Mouse (Mus musculus): ENCODE measurements around the gene Serpinf1. TPM values are rescaled to one million over a fixed set of nuclear protein-coding genes. Genes with fewer than 3 reads are reported as not detected.
A peak's percentile ranks its signal among the peaks of the same experiment; 100 is the strongest.

Gene Serpinf1
- polyA plus RNA-seq (2016; fragmentation: Nextera tagmentation; extraction: Ambion mirVana), result 53.6 and 168 TPM in 2 replicates

DNA sequence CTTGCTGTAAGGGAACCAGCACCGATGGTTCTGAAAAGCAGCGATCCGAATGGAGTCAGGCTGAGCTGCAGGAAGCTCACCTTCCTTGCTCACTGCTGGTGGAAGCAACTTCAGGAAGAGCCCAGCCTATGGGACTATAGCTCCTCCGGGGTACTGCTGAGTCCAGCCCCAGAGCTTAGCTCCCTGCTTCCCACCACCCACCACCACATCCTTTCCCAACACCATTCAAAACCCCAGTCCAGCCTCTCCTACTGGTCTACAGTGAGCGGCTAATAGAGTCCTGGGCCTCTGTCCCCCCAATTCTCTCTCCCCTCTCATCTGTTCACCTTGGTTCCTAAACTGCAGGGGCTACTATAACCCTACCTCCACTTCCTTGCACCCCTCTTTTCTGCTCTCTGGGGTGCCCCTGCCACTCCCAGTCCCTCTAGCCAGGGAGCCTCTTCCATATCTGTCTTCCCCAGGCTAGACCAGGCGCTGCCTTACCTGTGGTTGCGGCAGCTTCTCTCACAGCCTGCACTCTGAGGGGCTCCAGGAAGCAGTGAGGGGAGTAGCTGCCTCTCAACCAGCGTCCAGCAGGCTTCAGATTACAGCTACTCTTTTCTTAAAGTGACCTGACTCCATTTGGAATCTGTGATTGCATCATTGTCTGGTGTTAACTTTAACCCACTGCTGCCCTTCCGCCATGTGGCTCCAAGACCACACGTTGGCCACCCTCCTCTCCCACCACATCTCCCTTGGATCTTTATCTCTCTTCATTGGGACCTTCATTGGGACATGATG is at the start of gene Serpinf1:
Serpinf1 (minus strand) TSS at position 689 of the 780 bp plus-strand sequence.
- H3K27ac ChIP-seq, result peak within 1 kb of the TSS; percentile 72
- WGBS, result 45% methylated on average over 10 of the region's 10 CpGs
- peaks cover 5% of the 10 kb centered on the region; the same call in 1 of the 2 replicates for H3K36me3 ChIP-seq
- no peaks in the 10 kb centered on the region for H3K27me3 ChIP-seq (ENCODE audit: insufficient read depth, poor library complexity, severe bottlenecking)
- no peak for DNase-seq (ENCODE audit: low spot score)
- peak within 1 kb of the TSS; percentile 51 for H3K4me3 ChIP-seq
- H3K4me1 ChIP-seq, result peaks cover 25% of the 10 kb centered on the region
- H3K9me3 ChIP-seq, result no peaks in the 10 kb centered on the region

DNA sequence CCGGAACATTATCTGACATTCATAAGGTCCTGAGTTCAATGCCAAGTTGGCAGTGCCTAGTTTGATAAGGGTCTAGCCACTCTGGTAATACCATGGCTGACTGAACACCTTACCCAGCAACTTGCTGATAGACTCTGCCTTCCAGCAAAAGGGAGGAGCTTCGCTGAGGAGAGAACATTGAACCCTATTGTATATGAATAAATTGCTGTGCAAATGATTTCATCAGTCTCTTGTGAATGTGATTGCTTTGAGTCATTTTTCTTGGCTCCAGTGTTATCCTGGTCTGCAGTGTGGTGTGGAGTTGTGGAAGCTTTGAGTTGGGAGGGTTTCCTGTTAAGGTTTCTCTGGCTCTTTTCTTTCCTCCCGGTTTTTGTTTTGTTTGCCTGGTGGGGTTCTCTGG is 48.2 kb upstream of the Serpinf1 start:
- no peak overlapping the region for H3K4me3 ChIP-seq
- H3K9me3 ChIP-seq, result no peaks in the 10 kb centered on the region
- H3K36me3 ChIP-seq, result peaks cover 9% of the 10 kb centered on the region
- no peak overlapping the region for H3K27ac ChIP-seq
- no peaks in the 10 kb centered on the region for H3K27me3 ChIP-seq (ENCODE audit: insufficient read depth, poor library complexity, severe bottlenecking)
- no peak for DNase-seq (ENCODE audit: low spot score)
- WGBS, result 76% methylated on average over 3 of the region's 3 CpGs
- peaks cover 24% of the 10 kb centered on the region for H3K4me1 ChIP-seq

DNA sequence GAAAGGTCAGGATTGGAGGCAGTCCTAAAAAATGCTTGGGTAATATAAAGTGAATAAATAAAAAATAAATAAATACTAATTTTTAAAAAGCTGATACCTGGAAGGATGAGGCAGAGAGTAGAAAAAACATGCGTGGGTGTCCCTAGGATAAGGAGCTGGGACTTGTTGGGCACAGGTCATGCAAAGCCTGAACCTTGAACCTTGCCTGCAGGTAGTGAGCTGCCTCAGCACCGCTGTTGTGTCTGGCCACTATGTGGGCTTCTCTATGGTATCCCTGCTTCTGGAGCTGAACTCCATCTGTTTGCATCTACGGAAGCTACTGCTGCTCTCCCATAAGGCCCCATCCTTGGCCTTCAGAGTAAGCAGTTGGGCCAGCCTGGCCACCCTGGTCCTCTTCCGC is 46.8 kb upstream of the Serpinf1 start:
- WGBS, result 93% methylated on average over 4 of the region's 4 CpGs

DNA sequence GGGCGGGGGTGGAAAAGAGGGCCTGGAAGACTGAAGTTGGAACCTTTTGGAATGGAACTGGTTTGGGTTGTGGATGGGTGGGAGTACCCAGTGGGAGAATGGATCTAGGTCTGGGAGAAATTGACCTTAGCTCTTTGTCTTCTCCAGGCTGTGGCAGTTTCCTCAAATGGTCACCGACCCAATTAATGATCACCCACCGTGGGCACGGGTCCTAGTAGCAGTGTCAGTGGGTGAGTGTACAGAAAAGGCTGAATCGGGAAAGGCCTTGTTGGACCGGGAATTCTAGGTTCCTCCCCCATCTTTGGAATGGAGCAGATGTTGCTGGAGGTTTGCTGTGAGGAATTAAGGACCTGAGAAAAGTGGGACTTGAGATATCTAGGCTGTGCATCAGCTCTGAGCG is 45.9 kb upstream of the Serpinf1 start:
- Histone ChIP-seq H3K9me3 (no peaks in the 10 kb centered on the region), H3K27me3 (ENCODE audit: insufficient read depth, poor library complexity, severe bottlenecking) (no peaks in the 10 kb centered on the region), H3K36me3 (peaks cover 31% of the 10 kb centered on the region), H3K27ac (peak overlapping the region; percentile 87), H3K4me1 (peaks cover 33% of the 10 kb centered on the region), H3K4me3 (peak overlapping the region; percentile 71)
- no peak for DNase-seq (ENCODE audit: low spot score)
- 60% methylated on average over 7 of the region's 7 CpGs for WGBS

More for the DNA sequence above, 46.8 kb upstream of the Serpinf1 start:
- Histone ChIP-seq H3K9me3 (no peaks in the 10 kb centered on the region), H3K27ac (no peak overlapping the region), H3K4me3 (no peak overlapping the region), H3K27me3 (ENCODE audit: insufficient read depth, poor library complexity, severe bottlenecking) (no peaks in the 10 kb centered on the region), H3K36me3 (peaks cover 23% of the 10 kb centered on the region), H3K4me1 (peaks cover 28% of the 10 kb centered on the region)
- no peak for DNase-seq (ENCODE audit: low spot score)

DNA sequence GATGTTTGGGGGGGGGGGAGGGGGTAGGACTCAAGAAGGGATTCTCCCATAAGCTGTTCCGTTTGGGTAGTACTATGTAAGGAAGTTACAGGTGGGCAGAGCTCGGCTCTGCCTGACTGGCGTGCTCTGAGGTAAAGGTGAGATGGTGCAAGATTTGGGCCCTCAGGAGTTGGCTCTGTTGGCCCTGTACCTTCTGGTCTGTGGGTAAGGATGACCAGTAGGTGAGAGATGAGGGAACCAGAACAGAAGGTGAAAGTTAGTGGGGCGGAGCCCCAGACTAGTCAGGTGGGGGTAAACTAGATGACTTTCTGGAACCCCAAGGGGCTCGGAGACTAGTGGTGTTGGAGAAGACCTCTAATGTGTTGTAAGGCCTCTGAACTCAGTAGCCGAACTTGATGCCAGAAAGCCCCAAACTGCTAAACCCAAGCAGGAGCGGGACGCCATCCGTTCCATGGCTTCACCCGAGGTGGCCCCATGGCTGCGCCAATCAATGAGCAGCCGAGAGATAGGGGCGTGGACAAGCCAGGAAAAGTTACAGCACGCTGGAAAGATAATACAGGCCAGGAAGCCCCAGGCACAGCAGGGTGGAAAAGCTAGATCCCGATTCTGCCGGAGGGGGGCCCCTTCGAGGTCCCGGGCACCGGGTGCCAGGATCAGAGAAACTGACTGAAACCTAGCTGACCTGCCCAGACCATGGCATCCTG is 45.2 kb upstream of the Serpinf1 start:
- 12% methylated on average over 19 of the region's 19 CpGs for WGBS
- Histone ChIP-seq H3K36me3 (peaks cover 31% of the 10 kb centered on the region), H3K4me3 (peak overlapping the region; percentile 71), H3K27me3 (ENCODE audit: insufficient read depth, poor library complexity, severe bottlenecking) (no peaks in the 10 kb centered on the region), H3K4me1 (peaks cover 37% of the 10 kb centered on the region), H3K9me3 (no peaks in the 10 kb centered on the region), H3K27ac (peak overlapping the region; percentile 87)
- peak; percentile 91 for DNase-seq (ENCODE audit: low spot score)

DNA sequence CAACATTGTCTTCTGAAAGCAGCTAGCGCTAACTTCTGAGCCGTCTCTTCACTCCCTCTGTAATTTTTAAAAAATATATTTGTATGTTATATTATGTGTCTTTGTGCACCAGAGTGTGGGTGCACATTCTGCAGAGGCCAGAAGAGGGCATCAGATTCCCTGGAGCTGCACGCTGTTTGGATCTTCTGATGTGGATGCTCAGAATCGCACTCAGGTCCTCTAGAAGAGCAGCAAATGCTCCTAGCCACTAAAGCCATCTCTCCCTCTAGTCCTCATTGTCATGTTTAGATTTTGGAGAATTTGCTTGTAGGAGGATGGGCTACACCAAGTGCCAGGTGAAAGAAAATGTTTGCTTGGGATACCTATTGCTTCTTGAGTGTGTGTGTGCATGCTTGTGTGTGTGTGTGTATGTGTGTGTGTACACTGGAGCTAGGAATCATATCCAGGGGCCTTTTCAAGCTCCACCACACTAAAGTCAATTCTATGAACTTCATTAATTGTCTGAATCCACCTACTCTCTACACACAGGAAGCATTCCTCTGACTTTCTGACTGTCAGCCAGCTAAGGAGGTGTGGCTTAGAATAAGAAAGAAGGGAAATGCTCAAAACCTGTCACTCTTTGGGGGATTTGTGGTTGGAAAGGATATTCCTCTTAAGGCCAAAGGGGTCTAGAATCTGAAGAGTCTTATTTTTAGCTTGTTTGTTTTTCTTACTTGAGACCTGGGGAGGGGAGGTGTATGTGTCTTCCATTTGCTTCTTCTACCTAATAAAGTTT is 44.4 kb upstream of the Serpinf1 start:
- no peak overlapping the region for H3K27ac ChIP-seq
- DNase-seq (ENCODE audit: low spot score), result no peak
- no peaks in the 10 kb centered on the region for H3K9me3 ChIP-seq
- H3K27me3 ChIP-seq (ENCODE audit: insufficient read depth, poor library complexity, severe bottlenecking), result no peaks in the 10 kb centered on the region
- 95% methylated on average over 4 of the region's 4 CpGs for WGBS
- H3K36me3 ChIP-seq, result peaks cover 31% of the 10 kb centered on the region
- H3K4me3 ChIP-seq, result peak overlapping the region; percentile 71
- peaks cover 45% of the 10 kb centered on the region for H3K4me1 ChIP-seq

DNA sequence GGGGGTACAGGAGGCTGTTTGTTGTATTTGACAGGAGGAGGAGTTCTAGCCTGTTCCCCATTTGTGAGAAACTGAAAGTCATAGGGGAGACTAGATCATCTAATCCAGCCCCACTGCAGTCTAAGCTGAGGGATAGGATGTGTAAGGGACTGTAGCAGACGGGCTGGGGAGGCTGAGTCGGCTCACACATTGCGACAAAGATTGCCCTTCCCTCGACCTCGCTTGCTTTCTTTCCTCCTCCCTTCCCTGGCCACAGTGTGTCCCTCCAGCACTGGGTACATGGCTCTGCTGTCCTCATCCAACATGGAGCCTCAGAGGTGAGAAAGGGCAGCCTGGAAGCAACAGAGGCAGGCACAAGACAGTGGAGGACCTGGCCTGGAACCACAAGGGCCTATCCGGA is 42.5 kb upstream of the Serpinf1 start:
- Histone ChIP-seq H3K9me3 (no peaks in the 10 kb centered on the region), H3K27me3 (ENCODE audit: insufficient read depth, poor library complexity, severe bottlenecking) (no peaks in the 10 kb centered on the region), H3K27ac (no peak overlapping the region), H3K36me3 (peaks cover 31% of the 10 kb centered on the region), H3K4me1 (peaks cover 54% of the 10 kb centered on the region), H3K4me3 (no peak overlapping the region)
- 91% methylated on average over 6 of the region's 6 CpGs for WGBS
- DNase-seq (ENCODE audit: low spot score), result no peak

DNA sequence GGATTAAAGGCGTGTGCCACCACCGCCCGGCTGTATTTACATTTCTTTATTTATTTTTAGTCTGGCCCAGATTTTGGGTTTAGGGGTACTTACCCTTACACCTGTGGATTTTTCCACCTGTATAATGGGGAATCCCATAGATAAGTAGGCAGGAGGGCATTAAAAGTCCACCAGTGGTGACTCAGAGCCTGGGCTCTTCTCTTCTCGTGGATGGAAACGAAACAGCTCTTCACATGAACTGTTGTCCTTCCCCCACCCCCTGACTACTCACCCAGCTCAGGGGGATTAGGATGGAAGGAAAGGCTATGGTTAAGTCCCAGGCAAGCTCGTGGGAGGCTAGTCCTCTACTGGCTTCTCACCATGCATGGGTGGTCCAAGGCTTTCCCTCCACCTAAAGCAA is 41.9 kb upstream of the Serpinf1 start:
- no peak overlapping the region for H3K27ac ChIP-seq
- DNase-seq (ENCODE audit: low spot score), result no peak
- H3K4me1 ChIP-seq, result peaks cover 57% of the 10 kb centered on the region
- 91% methylated on average over 6 of the region's 6 CpGs for WGBS
- no peaks in the 10 kb centered on the region for H3K27me3 ChIP-seq (ENCODE audit: insufficient read depth, poor library complexity, severe bottlenecking)
- H3K9me3 ChIP-seq, result no peaks in the 10 kb centered on the region
- peaks cover 31% of the 10 kb centered on the region for H3K36me3 ChIP-seq
- H3K4me3 ChIP-seq, result no peak overlapping the region

DNA sequence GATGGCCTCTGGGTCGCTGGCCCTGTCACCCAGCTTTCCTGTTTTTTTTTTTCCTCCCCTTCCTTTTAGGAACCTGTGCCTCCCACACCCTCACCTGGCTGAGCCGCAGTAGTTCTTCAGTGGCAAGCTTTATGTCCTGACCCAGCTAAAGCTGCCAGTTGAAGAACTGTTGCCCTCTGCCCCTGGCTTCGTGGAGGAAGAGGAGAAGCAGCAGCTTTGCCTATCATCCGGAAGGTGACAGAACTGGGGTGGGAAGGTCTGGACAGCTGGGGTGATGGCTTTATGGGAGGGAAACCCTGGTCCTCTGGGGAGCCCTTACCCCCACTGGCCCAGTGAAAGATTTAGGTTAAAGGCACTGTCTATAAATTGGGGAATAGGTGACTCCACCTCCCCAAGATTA is 41.1 kb upstream of the Serpinf1 start:
- H3K4me1 ChIP-seq, result peaks cover 64% of the 10 kb centered on the region
- no peaks in the 10 kb centered on the region for H3K9me3 ChIP-seq
- peaks cover 31% of the 10 kb centered on the region for H3K36me3 ChIP-seq
- WGBS, result 74% methylated on average over 4 of the region's 4 CpGs
- H3K27ac ChIP-seq, result peak overlapping the region; percentile 91; the same call in 1 of the 2 replicates
- DNase-seq (ENCODE audit: low spot score), result no peak
- peak overlapping the region; percentile 92; the same call in 1 of the 2 replicates for H3K4me3 ChIP-seq
- H3K27me3 ChIP-seq (ENCODE audit: insufficient read depth, poor library complexity, severe bottlenecking), result no peaks in the 10 kb centered on the region

DNA sequence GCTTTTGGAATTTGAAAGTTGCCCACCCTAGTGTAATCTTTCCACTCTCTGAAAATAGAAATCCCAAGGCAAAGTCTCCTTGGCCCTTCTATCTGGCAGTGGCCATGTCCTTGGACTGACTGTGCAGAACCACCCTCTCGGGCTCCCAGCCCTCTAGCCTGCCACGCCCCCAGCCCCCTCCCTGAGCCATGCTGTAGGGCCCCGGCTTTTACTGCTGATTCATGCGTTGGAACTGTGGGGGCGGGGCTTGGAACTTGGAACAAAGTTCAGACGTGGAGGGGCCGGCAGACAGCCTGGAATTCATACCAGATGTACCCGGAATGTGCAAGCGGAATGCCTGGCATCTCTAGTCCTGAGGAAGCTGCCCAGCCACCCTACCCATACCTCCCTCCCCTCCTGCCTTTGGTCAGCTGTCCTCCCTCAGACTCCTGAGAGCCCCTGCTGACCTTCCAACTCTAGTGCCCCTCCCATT is 40.4 kb upstream of the Serpinf1 start:
- peak overlapping the region; percentile 91 for H3K27ac ChIP-seq
- H3K4me3 ChIP-seq, result peak overlapping the region; percentile 92
- H3K9me3 ChIP-seq, result no peaks in the 10 kb centered on the region
- H3K36me3 ChIP-seq, result peaks cover 31% of the 10 kb centered on the region
- DNase-seq (ENCODE audit: low spot score), result peak; percentile 97
- H3K4me1 ChIP-seq, result peaks cover 62% of the 10 kb centered on the region
- under 1% methylated on average over 9 of the region's 9 CpGs for WGBS
- H3K27me3 ChIP-seq (ENCODE audit: insufficient read depth, poor library complexity, severe bottlenecking), result no peaks in the 10 kb centered on the region

DNA sequence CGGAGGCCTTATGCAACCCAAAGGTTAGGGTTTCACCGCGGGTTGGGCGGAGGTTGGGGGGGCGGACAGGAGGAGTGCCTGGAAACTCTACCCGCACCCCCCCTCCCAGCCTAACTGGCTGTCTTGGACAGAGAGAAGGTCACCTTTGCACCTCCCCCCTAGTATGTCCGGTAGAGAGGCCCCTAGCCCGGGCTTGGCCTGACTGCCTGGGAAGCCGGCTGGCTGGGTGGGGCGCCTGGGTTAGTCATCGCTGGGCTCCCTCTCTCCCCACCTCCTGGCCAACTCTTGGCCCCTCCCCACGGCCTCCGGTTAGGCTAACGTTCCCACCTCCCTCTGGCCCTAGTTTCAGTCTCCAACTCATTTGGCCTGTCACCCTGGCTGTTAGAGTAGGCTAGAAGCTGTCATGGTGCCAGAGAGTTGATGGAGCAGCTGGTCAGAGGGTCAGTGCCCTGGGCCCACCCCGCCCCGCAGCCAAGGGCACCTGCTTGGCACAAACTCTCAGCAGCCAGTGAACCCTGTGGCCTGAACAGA is 39.8 kb upstream of the Serpinf1 start:
- peak overlapping the region; percentile 91 for H3K27ac ChIP-seq
- DNase-seq (ENCODE audit: low spot score), result peak; percentile 88
- no peaks in the 10 kb centered on the region for H3K9me3 ChIP-seq
- no peaks in the 10 kb centered on the region for H3K27me3 ChIP-seq (ENCODE audit: insufficient read depth, poor library complexity, severe bottlenecking)
- 4% methylated on average over 15 of the region's 16 CpGs for WGBS
- H3K4me1 ChIP-seq, result peaks cover 57% of the 10 kb centered on the region
- H3K4me3 ChIP-seq, result peak overlapping the region; percentile 92
- peaks cover 31% of the 10 kb centered on the region for H3K36me3 ChIP-seq

DNA sequence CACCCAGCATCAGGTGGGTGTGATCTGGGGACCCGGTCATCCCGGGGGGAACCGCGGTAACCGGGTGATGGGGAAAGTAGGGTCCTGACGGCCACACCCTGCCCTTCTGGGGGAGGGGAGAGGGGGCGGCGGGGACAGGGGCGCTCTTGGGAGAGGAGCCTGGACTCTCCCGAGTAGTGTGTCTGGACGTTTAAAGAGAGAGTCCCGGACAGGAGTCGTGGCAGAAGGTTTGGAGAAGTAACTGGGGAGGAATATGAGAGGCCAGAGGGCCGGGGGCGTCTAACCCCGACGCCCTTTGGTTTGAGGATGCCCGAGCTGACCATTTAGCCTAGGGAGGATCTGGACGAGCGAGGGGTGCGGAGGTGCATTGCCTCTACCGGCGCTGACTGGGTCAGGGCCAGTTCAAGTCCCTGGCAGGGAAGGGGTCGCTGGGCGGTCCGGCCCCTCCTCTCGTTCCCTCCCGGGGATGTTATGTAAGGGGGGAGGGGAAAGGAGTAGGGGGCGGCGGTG is 39.3 kb upstream of the Serpinf1 start:
- H3K4me1 ChIP-seq, result peaks cover 54% of the 10 kb centered on the region
- peak; percentile 83 for DNase-seq (ENCODE audit: low spot score)
- H3K27me3 ChIP-seq (ENCODE audit: insufficient read depth, poor library complexity, severe bottlenecking), result no peaks in the 10 kb centered on the region
- H3K9me3 ChIP-seq, result no peaks in the 10 kb centered on the region
- H3K4me3 ChIP-seq, result peak overlapping the region; percentile 92
- H3K27ac ChIP-seq, result peak overlapping the region; percentile 91
- WGBS, result 0% methylated on average over 29 of the region's 30 CpGs
- peaks cover 30% of the 10 kb centered on the region for H3K36me3 ChIP-seq
